ENCODE assay signal across 8 mouse cellular contexts in the genomic region with DNA sequence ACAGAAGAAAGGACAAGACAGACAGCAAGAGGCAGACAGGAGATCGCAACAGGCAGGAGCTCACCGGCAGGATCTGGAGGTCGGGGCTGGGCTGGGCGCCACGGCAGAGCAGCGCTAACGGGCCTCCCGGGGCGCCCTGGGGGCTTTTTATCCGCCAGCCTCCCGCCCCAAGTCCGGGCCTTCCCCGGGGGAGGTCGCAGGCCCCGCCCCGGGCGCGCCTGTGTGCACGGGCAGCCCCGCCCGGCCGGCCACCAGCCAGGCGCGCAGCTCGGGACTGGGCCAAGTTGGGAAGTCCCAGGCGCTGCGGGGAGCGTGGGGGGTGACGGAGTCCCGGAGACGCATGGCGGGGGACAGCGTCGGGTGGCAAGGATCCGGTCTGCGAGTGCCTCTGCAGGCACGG. TPM values are rescaled to one million over a fixed set of nuclear protein-coding genes. Genes with fewer than 3 reads are reported as not detected.
DNase-seq lines count a peak whose midpoint lies in the region; ATAC-seq and TF ChIP-seq lines count a peak whose summit lies in the region.

A gene (minus strand): TSS at position 160 of the 400 bp plus-strand sequence.

- H3K36me3 ChIP-seq in hindbrain, embryonic 14.5 days (replicated peaks; ENCODE audit: control insufficient read depth, insufficient read depth): no peaks in the 10 kb centered on the region
- no peaks in the 10 kb centered on the region for H3K36me3 ChIP-seq in midbrain, postnatal 0 days (ENCODE audit: insufficient read depth, low read length)

- no peak for TF ChIP-seq CTCF in midbrain, postnatal 0 days (IDR thresholded peaks at IDR 0.05)

- peak; percentile 28 for DNase-seq in CD4-positive, CD25-positive, alpha-beta regulatory T cell, adult 2 months (ENCODE audit: low read depth, low spot score)
- peak; percentile 81 for DNase-seq in adrenal gland, postnatal 10 days
- DNase-seq in gastrocnemius, adult 8-10 months (ENCODE audit: low spot score in 2 of 2): peak; percentile 82 to 85
- DNase-seq in hindbrain, embryonic 14.5 days (ENCODE audit: low spot score): no peak
- DNase-seq in liver: peak; percentile 30
- DNase-seq in midbrain, postnatal 0 days (ENCODE audit: low spot score): no peak
- DNase-seq in T-cell, adult 2 months (ENCODE audit: low spot score): no peak

- peak within 1 kb of the TSS; percentile 48 for H3K4me2 ChIP-seq in hindbrain, embryonic 14.5 days (replicated peaks)
- H3K4me2 ChIP-seq in midbrain, postnatal 0 days (ENCODE audit: low read depth, low read length, poor library complexity, severe bottlenecking): peak within 1 kb of the TSS; percentile 51

- no peaks in the 10 kb centered on the region for H3K9me3 ChIP-seq in hindbrain, embryonic 14.5 days (ENCODE audit: control insufficient read depth, low read length)
- no peaks in the 10 kb centered on the region for H3K9me3 ChIP-seq in midbrain, postnatal 0 days (ENCODE audit: low read length)

- 2% methylated on average over 35 of the region's 37 CpGs for WGBS in hindbrain, embryonic 14.5 days
- 2% methylated on average over 37 of the region's 37 CpGs for WGBS in midbrain, postnatal 0 days

- H3K27me3 ChIP-seq in hindbrain, embryonic 14.5 days (ENCODE audit: control insufficient read depth, insufficient read depth, low read length): peaks cover 25% of the 10 kb centered on the region
- peaks cover 15% of the 10 kb centered on the region for H3K27me3 ChIP-seq in midbrain, postnatal 0 days (ENCODE audit: insufficient read depth, low read length)

- no peak for ATAC-seq in CD4-positive, CD25-positive, alpha-beta regulatory T cell, adult 4 months
- ATAC-seq in hindbrain, embryonic 14.5 days (ENCODE audit: low FRiP score): no peak
- ATAC-seq in midbrain, postnatal 0 days (ENCODE audit: low FRiP score): no peak

- no peaks in the 10 kb centered on the region for H3K4me1 ChIP-seq in hindbrain, embryonic 14.5 days (replicated peaks; ENCODE audit: control insufficient read depth, insufficient read depth, low read length)
- H3K4me1 ChIP-seq in midbrain, postnatal 0 days (ENCODE audit: insufficient read depth, low read length): peaks cover 3% of the 10 kb centered on the region; the same call in 1 of the 2 replicates

- no peak within 1 kb of the TSS for H3K27ac ChIP-seq in hindbrain, embryonic 14.5 days
- H3K27ac ChIP-seq in midbrain, postnatal 0 days (ENCODE audit: low read depth, low read length): no peak within 1 kb of the TSS

- H3K9ac ChIP-seq in hindbrain, embryonic 14.5 days: no peak within 1 kb of the TSS
- H3K9ac ChIP-seq in midbrain, postnatal 0 days (replicated peaks; ENCODE audit: low read length, poor library complexity, severe bottlenecking): no peak within 1 kb of the TSS; the same call in 1 of the 2 replicates

- H3K4me3 ChIP-seq in hindbrain, embryonic 14.5 days (replicated peaks; ENCODE audit: low read length): peak within 1 kb of the TSS; percentile 23
- peak within 1 kb of the TSS; percentile 28; the same call in 1 of the 2 replicates for H3K4me3 ChIP-seq in midbrain, postnatal 0 days (ENCODE audit: low read depth, low read length)

RNA-seq across cellular contexts. Expression of the gene that starts here (rescaled TPM):
- under 1 TPM; 0.39 to 0.47 TPM for polyA plus RNA-seq in CD4-positive, CD25-positive, alpha-beta regulatory T cell, adult 4 months (2017; shearing (Covaris generic))
- total RNA-seq in adrenal gland, postnatal 10 days (2021): 1 to 10 TPM; 1.8 to 2.7 TPM
- total RNA-seq in gastrocnemius, adult 8-10 months (2022): 1 to 10 TPM in 2 of 4 experiments, under 1 TPM in 2; 0.56 to 1.3 (median 1.1) TPM
- polyA plus RNA-seq in hindbrain, embryonic 14.5 days (2014; fragmentation: Nextera tagmentation; extraction: Ambion mirVana): 0.13 and 0.27 TPM in 2 replicates
- 0.24 and 0.27 TPM in 2 replicates for total RNA-seq in midbrain, postnatal 0 days (2014; rRNA removed)
- 0.10 and 0.11 TPM in 2 replicates for polyA plus RNA-seq in midbrain, postnatal 0 days (2015; fragmentation: Nextera tagmentation; extraction: Ambion mirVana)

Comparison
In these comparisons a context has a peak if more than half of its experiments do, and no peak if none do; other contexts are left out.
1. DNase-seq: peak in CD4-positive, CD25-positive, alpha-beta regulatory T cell, adult 2 months (single experiment), adrenal gland, postnatal 10 days (single experiment), gastrocnemius, adult 8-10 months (2 of 2) and liver (single experiment); none in hindbrain, embryonic 14.5 days (single experiment), midbrain, postnatal 0 days (single experiment) and T-cell, adult 2 months (single experiment).